Mouse (Mus musculus) C2C12 (cell line): ENCODE results near the gene Fcer1g.

ENCODE experiments used
- CEBPB ChIP-seq: IDR thresholded peaks from one replicate; pipeline ENCODE4 v1.6.1; 2011; ENCODE audit warnings: low read depth, mild to moderate bottlenecking, control low read depth, moderate library complexity
- CTCF ChIP-seq: IDR thresholded peaks from one replicate; pipeline ENCODE4 v1.5.1; 2011; ENCODE audit not compliant: control insufficient read depth, insufficient read depth, insufficient read length
- USF1 ChIP-seq: IDR thresholded peaks from one replicate; pipeline ENCODE4 v1.6.1; 2011; ENCODE audit warnings: low read depth, mild to moderate bottlenecking, control low read depth, moderate library complexity

GRCm38 (mm10) chr1:171239992-171240744 lies 6.0 kb upstream of the Fcer1g start:
- no peak for TF ChIP-seq CTCF
- no peak for TF ChIP-seq CEBPB
- TF ChIP-seq USF1, result no peak
